Mouse (Mus musculus): ENCODE data around the gene Ubr2. TPM values are rescaled to one million over a fixed set of nuclear protein-coding genes. Genes with fewer than 3 reads are reported as not detected.

Ubr2 gene
- polyA plus RNA-seq (2015; fragmentation: Nextera tagmentation; extraction: Ambion mirVana) = 7.0 and 7.8 TPM in 2 replicates

DNA sequence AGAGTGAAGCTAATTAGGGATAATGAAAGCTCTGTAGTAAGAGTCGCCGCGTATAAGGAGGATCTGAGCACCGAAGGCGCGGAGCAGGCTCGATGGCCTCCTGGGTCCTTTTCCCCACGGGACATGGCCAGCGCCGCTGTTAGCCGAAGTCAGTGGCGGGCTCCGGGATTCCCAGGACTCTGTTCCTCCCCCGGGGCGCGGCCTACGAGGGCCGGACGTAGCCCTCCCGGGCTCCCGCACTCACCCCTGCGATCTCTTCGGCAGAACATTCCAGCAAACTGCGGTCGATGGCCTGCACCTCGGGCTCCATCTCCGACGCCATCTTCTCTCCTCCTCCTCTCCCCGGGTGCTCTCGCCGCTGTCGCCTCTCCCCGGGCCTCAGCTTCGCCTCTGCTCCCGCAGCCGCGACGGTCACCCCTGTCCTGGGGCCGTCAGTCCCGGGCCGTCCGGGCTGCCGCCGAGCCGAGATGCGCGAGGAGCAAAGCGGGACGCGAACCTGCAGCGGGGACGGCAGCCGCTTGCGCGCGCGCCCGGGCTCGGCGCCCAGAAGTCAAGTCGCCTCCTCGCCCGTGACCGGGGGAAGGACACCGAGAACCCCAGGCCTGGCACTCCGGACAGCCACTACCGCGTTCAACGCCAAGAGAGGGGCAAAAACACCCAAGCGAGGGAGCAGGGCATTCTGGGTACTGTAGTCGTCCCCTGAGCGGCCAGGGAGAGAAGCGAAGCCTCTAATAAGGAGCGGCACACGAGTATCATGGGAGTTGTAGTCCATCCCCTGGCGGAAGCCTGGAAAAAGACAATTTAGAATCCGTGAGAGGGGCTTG lies at the start of gene Ubr2:
TSS of gene Ubr2 (minus strand) at position 659 of the 824 bp plus-strand sequence.
- ATAC-seq (ENCODE audit: low read depth) = peak; percentile 96
- Histone ChIP-seq H3K9ac (peak within 1 kb of the TSS; percentile 98), H3K36me3 (peaks cover 19% of the 10 kb centered on the region), H3K4me2 (peak within 1 kb of the TSS; percentile 81), H3K27ac (peak within 1 kb of the TSS; percentile 94), H3K27me3 (peaks cover 4% of the 10 kb centered on the region; the same call in 1 of the 2 replicates), H3K4me1 (replicated peaks) (peaks cover 50% of the 10 kb centered on the region), H3K4me3 (replicated peaks) (peak within 1 kb of the TSS; percentile 97), H3K9me3 (replicated peaks) (no peaks in the 10 kb centered on the region)
- DNase-seq = peak; percentile 89
- WGBS (ENCODE audit: insufficient replicate concordance) = under 1% methylated on average over 77 of the region's 77 CpGs

DNA sequence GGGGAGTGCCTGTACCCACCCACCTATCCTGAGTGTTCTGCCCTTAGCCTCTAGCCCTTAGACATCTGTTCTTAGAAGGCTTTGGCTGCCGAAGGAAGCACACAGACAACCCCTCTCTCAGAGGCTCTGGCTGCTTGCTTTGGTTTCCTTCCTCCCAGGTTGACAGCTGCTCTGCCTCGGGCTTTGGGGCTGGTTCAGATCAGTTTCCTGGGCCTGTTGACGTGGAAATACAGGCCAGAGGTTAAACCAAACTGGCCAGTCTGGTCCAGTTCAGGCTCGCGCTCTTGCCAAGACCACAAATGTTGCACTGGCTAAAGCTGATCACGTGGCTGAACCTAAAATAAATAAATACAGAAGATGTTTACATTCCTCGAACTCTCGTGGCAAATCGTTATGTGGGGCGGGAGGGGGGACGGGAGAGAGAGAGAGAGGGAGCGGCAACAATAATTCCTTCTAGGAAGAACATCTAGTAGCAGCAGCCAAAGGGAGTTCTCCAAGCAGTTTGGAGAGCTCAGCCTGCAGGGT lies 49.5 kb upstream of the Ubr2 start:
- no peak overlapping the region for H3K9ac ChIP-seq
- peaks cover 4% of the 10 kb centered on the region; the same call in 1 of the 2 replicates for H3K9me3 ChIP-seq (replicated peaks)
- peak overlapping the region; percentile 61 for H3K27ac ChIP-seq
- no peaks in the 10 kb centered on the region for H3K36me3 ChIP-seq
- H3K4me1 ChIP-seq (replicated peaks) = 0 out of 2 replicates have a peak, but pooled peaks cover 6% of the 10 kb centered on the region
- ATAC-seq (ENCODE audit: low read depth) (peak; percentile 53; the same call in 1 of the 2 replicates), DNase-seq (no peak)
- H3K4me2 ChIP-seq = no peak overlapping the region
- 42% methylated on average over 12 of the region's 12 CpGs for WGBS (ENCODE audit: insufficient replicate concordance)
- H3K4me3 ChIP-seq (replicated peaks) = no peak overlapping the region
- H3K27me3 ChIP-seq = no peaks in the 10 kb centered on the region

DNA sequence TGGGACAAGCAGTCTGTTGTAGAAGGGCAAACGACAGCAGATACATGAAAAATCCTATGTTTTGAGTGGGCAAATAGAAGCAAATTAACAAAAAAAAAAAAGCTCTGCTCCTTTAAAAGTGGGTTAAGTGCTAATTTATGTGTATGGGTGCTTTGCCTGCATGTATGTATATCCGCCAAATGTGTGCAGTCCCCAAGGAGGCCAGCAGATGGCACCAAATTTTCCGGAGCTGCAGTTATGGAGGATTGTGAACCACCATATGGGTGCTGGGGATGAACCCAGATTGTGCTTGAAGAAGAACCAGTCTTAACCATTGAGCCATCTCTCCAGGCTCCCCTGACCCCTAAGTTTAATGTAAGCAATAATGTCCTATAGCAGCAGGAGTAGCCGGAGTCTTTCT lies 47.6 kb upstream of the Ubr2 start:
- Histone ChIP-seq H3K9me3 (replicated peaks) (peaks cover 4% of the 10 kb centered on the region; the same call in 1 of the 2 replicates), H3K36me3 (no peaks in the 10 kb centered on the region), H3K4me3 (replicated peaks) (no peak overlapping the region), H3K4me1 (replicated peaks) (0 out of 2 replicates have a peak, but pooled peaks cover 7% of the 10 kb centered on the region), H3K27me3 (no peaks in the 10 kb centered on the region), H3K27ac (no peak overlapping the region), H3K9ac (no peak overlapping the region), H3K4me2 (no peak overlapping the region)
- 82% methylated on average over 4 of the region's 4 CpGs for whole genome bisulfite sequencing (ENCODE audit: insufficient replicate concordance)
- ATAC-seq (ENCODE audit: low read depth) (no peak), DNase-seq (no peak)

DNA sequence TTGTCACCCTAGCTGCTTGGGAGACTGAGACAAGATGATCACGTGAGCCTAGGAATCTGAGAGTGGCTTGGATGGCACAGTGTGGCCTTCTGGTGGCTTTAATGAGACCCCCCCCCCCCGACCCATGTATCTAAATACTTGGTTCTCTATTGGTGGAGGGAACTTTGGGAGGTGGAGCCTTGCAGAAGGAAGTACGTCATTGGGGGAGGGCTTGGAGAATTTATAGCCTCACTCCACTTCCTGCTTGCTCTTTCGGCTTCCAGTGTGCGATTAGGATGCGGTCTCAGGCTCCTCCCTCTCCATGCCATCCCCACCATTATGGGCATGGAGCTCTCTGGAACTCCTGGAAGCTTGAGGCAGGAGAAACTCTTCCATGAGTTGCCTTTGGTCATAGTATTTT lies 46.1 kb upstream of the Ubr2 start:
- H3K9ac ChIP-seq = no peak overlapping the region
- no peaks in the 10 kb centered on the region for H3K36me3 ChIP-seq
- H3K4me2 ChIP-seq = no peak overlapping the region
- H3K27me3 ChIP-seq = no peaks in the 10 kb centered on the region
- H3K9me3 ChIP-seq (replicated peaks) = peaks cover 4% of the 10 kb centered on the region; the same call in 1 of the 2 replicates
- no peak overlapping the region for H3K27ac ChIP-seq
- ATAC-seq (ENCODE audit: low read depth) = no peak
- 0 out of 2 replicates have a peak, but pooled peaks cover 7% of the 10 kb centered on the region for H3K4me1 ChIP-seq (replicated peaks)
- WGBS (ENCODE audit: insufficient replicate concordance) = 63% methylated on average over 6 of the region's 6 CpGs
- H3K4me3 ChIP-seq (replicated peaks) = no peak overlapping the region
- no peak for DNase-seq

DNA sequence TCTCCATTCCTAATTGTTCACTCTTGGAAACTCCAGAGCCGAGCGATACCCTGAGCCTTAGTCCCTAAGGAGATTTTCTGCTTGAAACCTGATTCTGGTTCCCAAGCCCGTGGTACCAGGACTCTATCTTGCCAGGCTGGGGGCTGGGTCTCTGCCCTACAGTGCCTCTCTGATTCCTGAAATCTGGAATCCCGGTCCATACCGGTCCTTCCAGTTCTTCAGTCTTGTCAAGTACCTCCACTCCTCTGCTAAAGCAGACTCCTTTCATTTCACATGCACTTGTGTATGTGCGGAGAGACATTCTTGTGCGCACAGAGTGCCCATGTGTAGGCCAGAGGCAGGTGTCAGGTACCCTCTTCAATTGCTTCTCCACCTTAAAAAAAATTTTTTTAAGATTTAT lies 44.8 kb upstream of the Ubr2 start:
- no peaks in the 10 kb centered on the region for H3K27me3 ChIP-seq
- H3K4me2 ChIP-seq = no peak overlapping the region
- no peak for DNase-seq
- no peak overlapping the region for H3K4me3 ChIP-seq (replicated peaks)
- 72% methylated on average over 7 of the region's 7 CpGs for whole genome bisulfite sequencing (ENCODE audit: insufficient replicate concordance)
- no peaks in the 10 kb centered on the region for H3K36me3 ChIP-seq
- no peak overlapping the region for H3K9ac ChIP-seq
- no peak for ATAC-seq (ENCODE audit: low read depth)
- H3K27ac ChIP-seq = no peak overlapping the region
- H3K9me3 ChIP-seq (replicated peaks) = peaks cover 4% of the 10 kb centered on the region; the same call in 1 of the 2 replicates
- H3K4me1 ChIP-seq (replicated peaks) = 0 out of 2 replicates have a peak, but pooled peaks cover 7% of the 10 kb centered on the region

DNA sequence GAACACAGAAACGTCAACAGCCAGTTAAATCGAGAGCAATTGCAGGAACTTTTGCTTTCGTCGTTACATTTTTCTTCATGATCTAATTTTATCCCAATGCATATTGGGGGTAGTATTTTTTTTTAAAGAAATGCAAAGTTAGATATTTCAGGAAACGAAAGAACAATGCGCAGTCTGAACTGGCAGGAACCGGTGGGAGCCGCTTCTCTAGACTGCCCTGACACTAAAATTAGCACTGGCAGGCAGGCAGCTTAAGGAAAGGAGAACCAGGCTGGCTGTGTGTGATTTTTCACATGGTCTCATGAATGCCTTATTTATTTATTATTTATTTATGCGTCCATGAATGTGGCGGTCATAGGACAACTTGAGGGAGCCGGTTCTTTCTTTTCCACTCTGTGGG lies 44.3 kb upstream of the Ubr2 start:
- ATAC-seq (ENCODE audit: low read depth) (no peak), DNase-seq (no peak)
- H3K4me2 ChIP-seq = no peak overlapping the region
- H3K9me3 ChIP-seq (replicated peaks) = peaks cover 4% of the 10 kb centered on the region; the same call in 1 of the 2 replicates
- H3K36me3 ChIP-seq = no peaks in the 10 kb centered on the region
- 47% methylated on average over 11 of the region's 11 CpGs for WGBS (ENCODE audit: insufficient replicate concordance)
- H3K27ac ChIP-seq = no peak overlapping the region
- no peak overlapping the region for H3K9ac ChIP-seq
- H3K4me3 ChIP-seq (replicated peaks) = no peak overlapping the region
- H3K4me1 ChIP-seq (replicated peaks) = 0 out of 2 replicates have a peak, but pooled peaks cover 7% of the 10 kb centered on the region
- H3K27me3 ChIP-seq = no peaks in the 10 kb centered on the region

DNA sequence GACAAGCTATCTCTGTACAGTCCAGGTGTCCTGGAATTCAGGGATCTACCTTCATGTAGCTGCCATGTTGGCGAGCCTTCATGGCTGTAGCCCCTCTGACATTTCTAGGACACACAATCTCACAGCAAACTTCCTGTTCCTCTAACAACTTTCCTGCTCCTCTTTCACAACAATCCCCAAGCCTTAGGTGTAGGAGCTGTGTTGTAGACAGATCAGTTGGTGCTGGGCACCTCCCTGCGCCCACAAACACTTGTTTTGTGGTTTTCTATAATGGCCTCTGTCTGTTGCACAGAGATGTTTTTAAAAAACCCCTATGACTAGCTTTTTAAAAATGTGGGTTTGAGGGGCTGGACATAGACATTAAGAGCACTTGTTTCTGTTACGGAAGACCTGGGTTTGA lies 40.3 kb upstream of the Ubr2 start:
- Histone ChIP-seq H3K36me3 (no peaks in the 10 kb centered on the region), H3K4me2 (no peak overlapping the region), H3K4me3 (replicated peaks) (no peak overlapping the region), H3K9ac (no peak overlapping the region), H3K9me3 (replicated peaks) (no peaks in the 10 kb centered on the region), H3K27ac (no peak overlapping the region), H3K4me1 (replicated peaks) (0 out of 2 replicates have a peak, but pooled peaks cover 3% of the 10 kb centered on the region), H3K27me3 (no peaks in the 10 kb centered on the region)
- ATAC-seq (ENCODE audit: low read depth) (no peak), DNase-seq (no peak)
- WGBS (ENCODE audit: insufficient replicate concordance) = 62% methylated on average over 3 of the region's 3 CpGs

DNA sequence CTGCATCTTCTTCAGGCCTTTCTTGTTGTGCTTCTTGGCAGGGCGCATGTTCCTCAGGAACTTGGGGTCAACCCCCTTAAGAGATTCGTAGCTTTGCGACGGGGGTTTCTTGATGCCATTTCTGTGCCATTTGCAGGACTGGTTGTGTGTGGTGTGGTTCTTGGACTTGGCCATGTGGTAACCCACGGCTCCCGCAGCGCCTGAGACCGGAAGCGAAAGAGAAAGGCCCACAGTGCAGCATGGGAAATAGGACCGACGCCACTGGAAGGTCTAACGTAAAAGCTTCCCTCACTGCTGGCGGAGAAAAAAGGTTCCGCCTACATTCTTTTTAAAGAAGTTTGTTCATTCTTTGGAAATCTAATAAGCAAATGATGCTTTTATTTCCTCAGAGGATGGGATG lies 32.5 kb upstream of the Ubr2 start:
- H3K4me3 ChIP-seq (replicated peaks) = no peak overlapping the region
- ATAC-seq (ENCODE audit: low read depth) = no peak
- WGBS (ENCODE audit: insufficient replicate concordance) = 89% methylated on average over 14 of the region's 14 CpGs
- H3K4me2 ChIP-seq = no peak overlapping the region
- H3K36me3 ChIP-seq = no peaks in the 10 kb centered on the region
- no peak overlapping the region for H3K27ac ChIP-seq
- no peaks in the 10 kb centered on the region for H3K4me1 ChIP-seq (replicated peaks)
- H3K9me3 ChIP-seq (replicated peaks) = no peaks in the 10 kb centered on the region
- no peak overlapping the region for H3K9ac ChIP-seq
- no peaks in the 10 kb centered on the region for H3K27me3 ChIP-seq
- no peak for DNase-seq

DNA sequence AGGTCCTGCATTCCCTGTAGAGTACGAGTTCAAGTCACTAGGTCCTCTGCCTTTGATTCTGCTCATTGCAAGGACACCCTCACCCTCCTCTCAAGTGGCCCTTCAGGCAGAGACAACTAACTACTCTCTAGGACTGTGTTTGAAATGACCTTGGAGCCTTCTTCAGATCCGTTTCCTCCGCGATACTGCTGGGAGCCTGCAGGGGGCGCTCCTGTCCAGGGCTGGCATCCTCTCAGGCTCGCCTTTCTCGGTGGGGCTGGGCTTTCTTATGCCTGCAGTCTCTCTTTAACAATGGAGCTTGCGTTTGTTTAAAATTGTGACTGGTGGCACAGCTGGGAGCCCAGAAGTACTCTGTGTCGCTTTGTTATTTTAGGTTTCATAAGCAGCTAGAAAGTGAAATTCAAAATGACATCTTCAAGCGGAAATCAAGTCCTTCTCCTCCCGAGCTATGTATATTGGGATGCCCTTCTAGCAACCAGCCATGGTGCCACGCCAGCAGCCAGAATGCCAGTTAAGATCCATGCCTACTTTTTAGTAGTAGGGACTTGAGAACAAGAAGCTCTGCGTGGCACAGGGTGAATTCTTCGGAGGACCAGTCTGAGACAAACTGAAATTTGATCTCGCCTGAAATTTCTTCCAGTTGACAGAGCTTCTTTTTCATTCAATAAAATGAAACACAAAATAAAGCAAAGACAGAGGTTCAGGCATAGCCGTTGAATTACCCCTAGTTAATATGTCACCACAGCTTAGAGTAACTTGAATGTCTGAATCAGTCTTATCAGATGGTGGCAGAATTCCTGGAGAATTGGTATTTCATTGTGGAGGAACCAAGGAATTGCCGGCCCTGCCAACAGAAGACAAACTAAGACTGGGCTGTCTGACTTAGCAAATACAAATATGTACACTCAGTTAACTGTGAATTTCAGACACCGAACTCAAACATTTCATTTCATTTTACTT lies 28.8 kb upstream of the Ubr2 start:
- no peaks in the 10 kb centered on the region for H3K27me3 ChIP-seq
- ATAC-seq (ENCODE audit: low read depth) (no peak), DNase-seq (peak; percentile 33)
- no peaks in the 10 kb centered on the region for H3K9me3 ChIP-seq (replicated peaks)
- H3K27ac ChIP-seq = no peak overlapping the region
- H3K4me2 ChIP-seq = peak overlapping the region; percentile 9
- H3K36me3 ChIP-seq = no peaks in the 10 kb centered on the region
- 29% methylated on average over 18 of the region's 18 CpGs for WGBS (ENCODE audit: insufficient replicate concordance)
- H3K9ac ChIP-seq = no peak overlapping the region
- no peak overlapping the region; the same call in 1 of the 2 replicates for H3K4me3 ChIP-seq (replicated peaks)
- H3K4me1 ChIP-seq (replicated peaks) = no peaks in the 10 kb centered on the region

DNA sequence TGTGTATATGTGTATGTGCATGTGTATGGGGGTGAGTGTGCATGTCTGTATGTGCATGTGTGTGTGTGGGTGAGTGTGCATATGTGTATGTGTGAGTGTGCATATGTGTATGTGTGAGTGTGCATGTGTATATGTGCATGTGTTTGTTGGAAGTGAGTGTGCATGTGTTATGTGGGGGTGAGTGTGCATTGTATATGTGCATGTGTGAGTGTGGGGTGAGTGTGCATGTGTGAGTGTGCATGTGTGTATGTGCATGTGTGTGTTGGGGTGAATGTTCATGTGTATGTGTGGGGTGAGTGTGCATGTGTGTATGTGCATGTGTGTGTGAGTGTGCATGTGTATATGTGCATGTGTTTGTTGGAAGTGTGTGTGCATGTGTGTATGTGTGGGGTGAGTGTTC lies 24.2 kb upstream of the Ubr2 start:
- H3K9me3 ChIP-seq (replicated peaks) = no peaks in the 10 kb centered on the region
- no peak overlapping the region for H3K4me3 ChIP-seq (replicated peaks)
- DNase-seq (no peak), ATAC-seq (ENCODE audit: low read depth) (no peak)
- no peaks in the 10 kb centered on the region for H3K4me1 ChIP-seq (replicated peaks)
- H3K27me3 ChIP-seq = no peaks in the 10 kb centered on the region
- no peak overlapping the region for H3K27ac ChIP-seq
- no peak overlapping the region for H3K9ac ChIP-seq
- no peak overlapping the region for H3K4me2 ChIP-seq
- no peaks in the 10 kb centered on the region for H3K36me3 ChIP-seq

DNA sequence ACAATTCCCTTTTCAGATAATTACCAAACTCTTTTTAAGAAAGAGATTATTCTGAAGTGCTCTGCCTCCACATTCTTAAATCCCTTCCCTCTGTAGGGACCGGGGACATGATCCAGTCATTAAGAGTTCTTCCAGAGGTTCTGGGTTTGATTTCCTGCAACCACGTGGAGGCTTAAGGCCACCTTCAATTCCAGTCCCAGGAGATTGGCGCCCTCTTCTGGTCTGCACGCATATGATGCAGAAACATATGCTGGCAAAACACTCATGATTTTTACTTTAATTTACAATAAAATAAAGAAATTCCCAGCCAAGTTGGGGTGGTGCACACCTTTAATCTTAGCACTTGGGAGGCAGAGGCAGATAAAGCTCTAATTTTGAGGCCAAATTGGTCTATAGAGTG lies 23.3 kb upstream of the Ubr2 start:
- Histone ChIP-seq H3K9ac (no peak overlapping the region), H3K4me3 (replicated peaks) (no peak overlapping the region), H3K36me3 (no peaks in the 10 kb centered on the region), H3K4me1 (replicated peaks) (no peaks in the 10 kb centered on the region), H3K27ac (no peak overlapping the region), H3K4me2 (no peak overlapping the region), H3K27me3 (no peaks in the 10 kb centered on the region), H3K9me3 (replicated peaks) (no peaks in the 10 kb centered on the region)
- WGBS (ENCODE audit: insufficient replicate concordance) = 3% methylated on average over 4 of the region's 4 CpGs
- DNase-seq = peak; percentile 18
- ATAC-seq (ENCODE audit: low read depth) = no peak

Measured in liver, embryonic 13.5 days (tissue).